Mouse (Mus musculus) hematopoietic stem cell, adult 5-6 weeks (primary cell): ENCODE results near the gene Gpx8. TPM values are rescaled to one million over a fixed set of nuclear protein-coding genes. Genes with fewer than 3 reads are reported as not detected.

ENCODE experiments used
- ATAC-seq, 2 experiments: fragments of 125-278 bp in 1 of 2; replicated peaks in 1 of 2; 2 replicates each; pipeline ENCODE4 v1.8.0; 2016 to 2017; ENCODE audit warnings: inconsistent platforms in 2 of 2, mild to moderate bottlenecking in 2 of 2, moderate number of reproducible peaks in 2 of 2, low read depth in 1 of 2, moderate TSS enrichment in 1 of 2; ENCODE audit not compliant: low FRiP score in 2 of 2, poor library complexity in 2 of 2, severe bottlenecking in 2 of 2, insufficient read depth in 1 of 2, low TSS enrichment in 1 of 2
- total RNA-seq: library from RNA; stranded (forward); fragments of 172-1452, 232-1000 nt; gene quantifications from 2 replicates; pipeline ENCODE4 v1.2.3, GENCODE M21; 2017

Gpx8 gene
- total RNA-seq, 1 experiment from 2014 or later = not detected

DNA sequence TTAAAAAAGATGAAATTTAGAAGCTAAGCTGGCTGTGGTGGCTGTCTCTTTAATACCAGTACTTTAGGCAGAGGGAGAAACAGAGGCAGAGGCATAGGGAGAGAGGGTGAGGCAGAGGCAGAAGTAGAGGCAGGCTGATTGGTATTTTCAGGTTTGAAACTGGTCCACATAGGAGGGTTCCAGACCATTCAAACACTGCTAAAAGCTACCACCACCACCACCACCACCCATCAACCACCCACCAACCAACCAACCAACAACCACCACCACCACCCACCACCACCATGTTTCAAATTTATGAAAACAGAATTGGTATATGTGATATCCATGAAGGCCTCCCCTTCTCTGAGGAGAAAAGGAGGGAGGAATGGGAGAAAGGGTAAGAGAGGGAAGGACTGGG lies 13.4 kb downstream of the Gpx8 start:
- ATAC-seq = no peak

DNA sequence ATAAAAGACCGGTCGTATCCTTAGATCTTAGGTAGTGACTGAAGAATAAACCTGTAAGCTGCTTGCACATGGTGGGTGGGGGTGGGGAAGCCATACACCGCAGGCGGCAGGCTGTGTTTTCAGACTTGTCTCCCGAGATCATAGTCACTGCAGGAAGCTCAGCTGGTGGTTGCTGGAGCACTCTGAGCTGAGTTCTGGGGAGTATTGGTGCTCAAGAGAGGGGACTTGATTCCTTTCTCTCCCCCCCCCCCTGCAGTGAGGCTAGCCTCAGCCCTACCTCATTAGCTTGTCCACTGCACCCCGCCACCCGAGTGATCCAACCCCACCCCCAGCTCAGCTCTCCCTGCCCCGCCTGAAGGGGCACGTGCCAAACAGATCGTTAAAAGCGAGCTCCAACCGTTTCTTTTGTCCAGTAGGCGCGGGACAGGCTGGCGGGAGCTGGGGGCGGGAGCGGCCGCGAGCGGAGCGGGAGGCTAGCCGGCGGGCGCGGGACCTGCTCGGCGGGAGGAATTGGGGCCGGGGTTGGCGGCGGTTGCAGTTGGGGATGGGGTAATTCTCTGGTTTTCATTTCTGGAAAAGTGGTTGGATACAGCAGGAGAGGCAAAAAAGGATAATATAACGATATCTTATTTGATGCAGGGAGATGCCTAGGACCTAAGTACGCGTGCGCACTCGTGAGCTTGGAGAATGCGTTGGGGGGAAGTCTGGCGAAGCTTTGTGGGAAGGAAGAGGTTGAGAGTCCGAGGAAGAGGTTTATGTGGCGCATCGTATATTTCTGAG lies 14.2 kb downstream of the Gpx8 start:
- ATAC-seq = 0 out of 4 replicates have a peak, but pooled peaks of 1 of the 2 experiments have one; percentile 10

DNA sequence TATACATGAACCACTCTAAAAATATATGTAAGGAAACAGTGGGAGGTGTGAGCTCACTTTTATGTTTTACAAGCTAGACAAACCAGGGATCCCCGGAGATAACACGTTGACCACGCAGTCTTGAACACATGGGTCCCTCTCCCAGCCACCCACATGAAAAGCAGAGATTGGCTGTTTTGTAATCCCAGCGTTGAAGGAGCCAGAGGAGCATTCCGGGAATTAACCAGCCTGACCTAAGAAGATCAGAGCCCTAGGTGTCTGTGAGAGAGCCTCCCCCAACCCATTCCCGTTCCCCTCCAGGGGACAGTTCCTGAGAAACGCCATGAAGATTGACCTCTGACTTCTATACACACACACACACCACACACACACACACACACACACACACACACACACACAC lies 14.9 kb downstream of the Gpx8 start:
- no peak for ATAC-seq

DNA sequence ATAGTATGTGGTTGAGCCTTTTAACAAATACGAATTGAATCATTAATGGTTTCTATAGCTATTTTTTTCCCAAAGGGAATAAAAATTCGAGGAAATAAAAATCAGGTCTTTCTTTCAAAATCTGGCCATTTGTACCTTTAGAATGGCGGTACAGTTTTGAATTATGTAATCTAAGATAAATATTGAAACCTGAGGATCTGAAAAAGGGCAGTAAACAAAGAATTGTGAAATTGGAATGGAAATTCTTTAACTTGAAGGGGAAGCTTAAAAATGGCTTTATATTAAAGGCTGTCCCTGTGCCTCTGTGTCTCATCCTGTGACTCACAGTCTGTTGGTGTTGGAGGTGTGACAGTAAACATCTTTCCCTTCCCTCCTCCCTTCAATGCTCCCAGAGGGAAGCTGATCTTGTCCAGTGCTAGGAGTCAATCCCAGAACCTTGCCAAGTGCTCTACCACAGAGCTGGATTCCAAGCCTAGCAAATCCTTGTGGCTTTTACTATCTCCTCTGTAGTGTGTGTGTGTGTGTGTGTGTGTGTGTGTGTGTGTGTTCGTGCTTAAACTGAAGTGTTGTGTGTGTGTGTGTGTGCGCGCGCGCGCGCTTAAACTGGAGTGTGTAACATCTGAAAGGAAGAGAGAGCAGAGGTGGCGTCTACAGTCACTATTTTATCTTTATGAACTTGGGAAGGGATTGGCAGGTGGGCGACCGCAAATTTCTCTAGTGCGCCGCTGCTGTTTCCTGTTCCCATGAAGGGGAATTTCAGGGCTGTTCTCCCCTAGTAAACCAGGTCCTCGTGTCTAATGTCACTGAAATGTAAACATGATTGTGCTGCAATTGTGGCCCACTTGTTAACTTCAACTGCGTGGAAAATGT lies 22.7 kb downstream of the Gpx8 start:
- ATAC-seq = peak; percentile 21 to 32; a peak in 2 of 4 replicates

DNA sequence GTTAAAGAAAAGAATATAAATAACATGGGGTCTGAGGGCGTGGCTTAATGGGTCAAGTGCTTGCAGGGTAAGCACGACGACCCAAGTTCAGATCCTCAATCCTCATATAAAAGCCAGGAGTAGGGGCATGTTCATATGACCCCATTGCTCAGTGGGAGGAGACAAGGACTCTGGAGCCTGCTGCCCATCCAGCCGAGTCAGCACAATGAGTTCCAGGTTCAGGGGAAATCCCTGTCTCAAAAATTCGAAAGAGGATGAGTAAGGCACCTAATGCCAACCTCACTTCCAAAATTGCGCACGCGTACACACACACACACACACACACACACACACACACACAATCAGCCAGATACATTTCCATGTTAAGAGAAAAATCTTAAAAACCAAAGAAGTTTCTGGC lies 23.7 kb downstream of the Gpx8 start:
- ATAC-seq = no peak

DNA sequence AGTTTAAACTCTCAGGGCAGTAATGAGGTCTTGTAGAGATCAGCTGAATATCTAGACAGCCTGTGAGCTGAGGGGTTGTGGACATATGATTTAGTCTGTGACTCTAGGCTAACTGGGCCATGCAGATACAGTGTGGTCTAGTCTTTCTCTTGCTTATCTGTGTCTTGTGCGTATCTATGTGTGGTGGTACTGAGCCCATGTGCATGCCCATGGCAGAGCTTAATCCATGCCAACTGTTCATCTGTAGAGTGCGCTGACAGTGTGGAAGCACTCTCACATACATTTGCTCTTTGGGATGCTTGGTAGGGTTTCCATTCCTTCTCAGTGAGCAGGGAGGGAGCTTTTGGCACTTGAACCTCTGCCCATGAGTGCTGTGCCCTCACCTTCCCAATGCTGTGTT lies 24.7 kb downstream of the Gpx8 start:
- ATAC-seq = 0 out of 4 replicates have a peak, but pooled peaks of 1 of the 2 experiments have one; percentile 17

DNA sequence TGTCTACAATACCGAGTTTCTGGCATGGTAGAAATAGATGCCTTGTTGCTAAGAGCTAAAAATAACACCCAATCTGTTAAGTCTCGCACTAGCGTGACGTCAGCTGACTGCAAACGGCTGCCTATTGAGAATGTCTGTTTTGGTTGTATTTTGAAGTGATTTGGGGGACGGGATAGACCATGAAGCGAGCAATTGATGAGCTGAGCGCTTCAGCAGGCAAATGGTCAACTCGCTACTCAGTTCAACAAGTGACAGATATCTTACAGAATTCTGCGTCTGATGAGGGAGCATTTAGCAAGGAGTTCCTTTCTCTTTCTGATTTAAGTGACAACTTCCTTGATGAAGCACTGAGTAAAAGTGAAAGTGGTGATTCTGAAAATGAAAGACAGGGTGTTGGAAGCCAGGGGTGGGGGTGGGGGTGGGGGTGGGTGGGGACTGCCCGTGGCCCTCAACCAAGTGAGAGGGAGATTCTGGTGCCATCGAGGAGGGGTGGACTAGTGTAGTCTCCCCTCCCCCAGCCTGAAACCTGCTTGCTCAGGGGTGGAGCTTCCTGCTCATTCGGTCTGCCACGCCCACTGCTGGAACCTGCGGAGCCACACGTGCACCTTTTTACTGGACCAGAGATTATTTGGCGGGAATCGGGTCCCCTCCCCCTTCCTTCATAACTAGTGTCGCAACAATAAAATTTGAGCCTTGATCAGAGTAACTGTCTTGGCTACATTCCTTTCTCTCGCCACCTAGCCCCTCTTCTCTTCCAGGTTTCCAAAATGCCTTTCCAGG lies 32.8 kb downstream of the Gpx8 start:
- ATAC-seq = peak; percentile 75 to 80

DNA sequence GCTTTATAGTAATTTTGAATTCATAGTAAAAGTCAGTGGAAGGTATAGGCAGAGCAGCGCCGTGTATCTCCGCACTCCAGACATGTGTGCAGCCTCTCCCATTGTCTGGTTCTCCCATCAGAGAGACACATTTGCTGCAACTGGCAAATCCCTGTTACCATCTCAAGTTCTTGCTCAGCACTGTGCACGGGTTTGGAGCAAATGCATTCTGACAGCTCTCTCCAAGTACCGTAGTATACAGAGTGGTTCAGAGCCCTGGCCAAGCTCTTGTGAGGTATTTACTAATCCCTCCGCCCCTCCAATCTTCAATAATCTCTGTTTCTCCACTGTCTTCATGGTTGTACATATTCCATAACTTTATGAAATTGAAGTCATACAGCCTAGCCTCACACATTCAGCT lies 33.5 kb downstream of the Gpx8 start:
- no peak for ATAC-seq

DNA sequence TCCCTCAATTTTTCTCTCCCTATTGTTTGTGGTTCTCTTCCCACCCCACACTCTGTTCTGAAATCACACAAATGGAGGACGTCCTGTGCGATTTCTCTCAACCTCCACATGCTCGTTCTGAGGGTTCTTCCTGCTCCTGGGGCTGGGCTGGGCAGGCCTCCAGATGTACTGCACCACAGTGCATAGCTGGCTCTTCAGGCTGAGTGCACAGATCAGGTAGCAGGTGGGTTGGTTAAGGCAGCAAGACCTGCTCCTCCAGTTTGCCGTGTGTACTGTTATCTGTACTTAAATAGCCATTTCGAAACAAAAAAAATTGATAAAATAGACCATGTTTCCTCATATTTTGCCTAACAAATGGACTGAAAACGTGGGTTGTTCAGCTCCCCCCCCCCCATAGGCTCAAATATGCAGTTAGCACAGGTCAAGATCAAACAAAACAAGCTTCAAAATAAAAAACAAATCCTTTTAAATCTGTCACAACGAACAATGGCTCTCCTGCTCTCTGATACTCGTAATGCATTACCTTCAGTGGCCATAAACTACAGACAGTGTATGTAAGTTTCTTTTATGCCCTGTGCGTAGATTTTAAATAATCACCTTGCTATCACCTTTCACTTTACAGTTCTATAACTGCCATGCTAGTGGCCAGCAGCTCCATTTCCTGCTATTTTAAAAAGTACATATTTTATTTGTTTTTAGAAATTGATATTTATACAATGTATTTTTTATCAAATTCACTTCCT lies 45.5 kb downstream of the Gpx8 start:
- no peak for ATAC-seq

DNA sequence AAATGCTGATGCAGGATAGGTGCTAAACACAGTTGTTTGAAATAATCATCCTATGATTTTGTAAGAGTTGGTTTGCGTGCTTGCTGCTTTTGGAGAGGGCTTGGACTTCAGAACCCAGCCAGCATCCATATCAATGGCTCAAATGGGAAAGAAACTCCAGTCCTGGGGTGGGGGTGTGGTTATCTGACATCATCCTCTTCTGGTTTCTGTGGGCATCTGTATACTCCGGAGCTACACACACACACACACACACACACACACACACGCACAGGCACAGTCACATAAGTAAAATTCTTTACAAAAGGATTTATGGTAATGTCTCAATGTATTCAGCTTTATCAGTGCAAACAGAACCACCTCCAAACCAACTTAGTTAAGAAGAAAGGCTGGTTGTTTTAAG lies 46.1 kb downstream of the Gpx8 start:
- no peak for ATAC-seq

DNA sequence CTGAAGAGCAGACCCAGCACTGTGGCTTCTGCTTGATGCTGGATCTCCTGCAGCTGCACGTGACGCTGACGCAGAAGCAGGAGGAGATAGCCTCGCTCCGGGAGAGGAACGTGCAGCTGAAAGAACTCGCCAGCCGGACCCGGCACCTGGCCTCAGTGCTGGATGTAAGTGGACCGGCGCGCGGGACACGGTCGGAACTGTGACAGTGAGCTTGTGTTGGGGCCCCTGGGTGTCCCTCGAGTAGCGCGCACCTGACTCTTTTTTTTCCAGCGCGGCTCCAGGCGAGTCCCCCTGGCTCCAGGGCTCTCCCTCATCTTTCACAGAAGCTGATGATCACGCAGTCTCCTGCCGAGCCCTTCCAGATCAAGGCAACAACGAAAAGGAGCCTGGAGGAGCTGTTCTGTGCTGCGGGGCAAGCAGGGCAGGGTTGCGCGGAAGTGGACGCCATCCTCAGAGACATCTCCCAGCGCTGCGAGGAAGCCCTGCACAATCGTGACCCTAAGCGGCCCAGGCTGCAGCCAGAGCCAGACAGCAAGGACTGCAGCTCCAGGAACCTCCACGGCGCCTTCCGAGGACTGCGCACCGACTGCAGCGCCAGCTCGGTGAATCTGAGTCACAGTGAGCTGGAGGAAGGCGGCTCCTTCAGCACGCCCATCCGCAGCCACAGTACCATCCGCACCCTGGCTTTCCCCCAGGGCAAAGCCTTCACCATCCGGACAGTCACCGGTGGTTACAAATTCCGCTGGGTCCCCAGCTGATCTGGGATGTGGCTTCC lies 47.6 kb downstream of the Gpx8 start:
- ATAC-seq = peak; percentile 42 to 65

DNA sequence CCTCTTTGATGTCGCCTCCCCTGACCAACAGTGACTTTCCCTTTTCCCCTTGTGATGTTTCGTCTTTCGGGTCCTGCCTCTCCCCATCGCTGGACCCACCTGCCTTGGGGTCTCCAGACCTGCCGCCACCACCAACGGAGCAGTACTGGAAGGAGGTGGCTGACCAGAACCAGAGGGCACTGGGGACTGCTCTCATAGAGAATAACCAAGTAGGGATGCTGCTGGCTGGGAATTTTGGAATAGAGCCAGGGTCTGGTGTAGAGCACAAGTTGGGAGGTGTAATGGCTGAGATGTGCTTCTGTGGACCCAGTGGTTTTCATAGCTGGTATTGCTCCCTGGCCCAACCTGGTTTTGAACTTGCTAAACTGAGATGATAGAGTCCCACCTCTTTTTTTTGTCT lies 48.8 kb downstream of the Gpx8 start:
- no peak for ATAC-seq

DNA sequence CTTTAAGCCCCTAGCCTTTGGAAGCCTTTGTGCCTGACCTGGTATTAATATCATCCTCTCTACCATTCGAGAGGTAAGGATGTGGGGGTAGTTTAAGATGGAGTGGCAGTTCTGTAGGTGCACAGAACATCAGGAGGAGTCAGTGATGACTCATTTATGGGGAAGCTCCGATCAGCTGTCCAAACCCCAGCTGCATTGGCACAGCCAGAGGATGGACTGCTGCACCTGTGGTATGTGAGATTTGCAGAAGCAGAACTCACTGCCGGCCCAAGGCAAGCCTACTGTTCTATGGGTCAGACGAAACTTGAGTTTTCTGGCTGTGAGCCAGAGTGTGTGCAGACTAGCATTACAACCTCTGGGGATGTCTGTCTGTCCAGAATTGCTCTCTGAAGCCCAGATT lies 49.8 kb downstream of the Gpx8 start:
- no peak for ATAC-seq

DNA sequence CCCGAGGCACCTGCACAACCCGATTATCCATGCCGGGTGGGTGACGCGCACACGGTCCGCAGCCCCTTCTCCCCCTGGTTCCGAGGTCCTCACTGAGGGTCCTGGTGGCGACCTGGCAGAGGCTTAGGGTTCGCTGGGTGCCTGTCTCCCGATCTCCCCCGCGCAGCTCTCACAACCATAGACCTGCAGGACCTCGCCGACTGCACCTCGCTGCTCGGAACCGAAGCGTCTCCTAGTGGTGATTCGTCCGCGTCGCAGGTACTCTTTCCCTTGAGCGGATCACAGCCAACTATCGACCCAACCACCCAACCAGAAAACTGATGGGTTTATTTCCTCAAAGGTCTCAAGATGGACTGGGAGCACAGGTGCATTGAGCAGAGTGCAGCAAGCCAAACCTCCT lies 52.0 kb downstream of the Gpx8 start:
- peak; percentile 58 to 62 for ATAC-seq

DNA sequence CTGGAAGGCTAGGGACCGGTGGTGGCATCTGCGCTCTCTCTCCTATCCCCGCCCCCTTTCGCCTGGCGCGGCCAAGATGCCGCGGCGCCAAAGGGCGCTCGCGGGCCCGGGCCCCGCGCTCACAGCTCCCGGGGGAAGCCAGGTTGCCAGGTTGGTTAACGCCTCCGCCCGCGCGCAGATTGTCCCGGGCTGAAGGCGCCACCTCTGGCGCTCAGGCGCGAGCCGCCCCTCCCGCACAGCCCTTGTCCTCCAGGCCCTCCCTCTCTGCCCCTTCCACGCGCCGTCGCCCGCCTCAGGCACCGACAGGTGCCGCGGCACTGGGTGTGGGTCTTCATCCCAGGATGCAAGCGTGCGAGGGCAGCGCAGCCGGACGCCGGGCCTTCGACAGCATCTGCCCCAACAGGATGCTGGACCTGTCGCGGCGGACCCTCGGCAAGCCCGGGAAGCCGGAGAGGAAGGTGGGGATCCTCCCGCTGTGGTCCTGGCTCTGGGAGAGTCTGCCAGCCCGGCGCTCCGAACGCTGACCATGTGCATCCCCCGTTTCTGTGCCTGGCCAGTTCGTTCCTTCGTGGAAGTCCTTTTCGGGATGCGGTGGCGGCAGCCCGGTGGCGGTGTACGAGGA lies 52.6 kb downstream of the Gpx8 start, which contains the start of gene Mcidas:
Gene Mcidas (plus strand): TSS at position 315 of the 622 bp plus-strand sequence.
- ATAC-seq = no peak
